Mouse (Mus musculus): Measurements from ENCODE around the gene C1qtnf5.

Gene C1qtnf5

DNA sequence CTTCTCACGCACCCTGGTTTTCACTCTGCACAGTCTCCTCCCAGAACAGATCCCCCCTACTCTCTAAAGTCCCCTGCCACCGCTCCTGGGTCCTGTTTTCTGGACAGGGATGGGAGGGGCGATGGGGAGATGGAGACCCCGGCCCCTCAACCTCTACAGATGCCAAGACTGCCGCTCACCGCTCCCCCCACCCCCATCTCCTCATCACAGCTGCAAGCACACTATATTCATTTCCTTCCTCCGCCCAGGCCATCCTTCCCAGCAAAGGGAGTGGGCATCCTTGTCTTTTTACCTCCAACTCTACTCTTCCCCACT is 24.2 kb downstream of the C1qtnf5 start:
- DNase-seq (ENCODE audit: low read depth, low spot score): no peak

DNA sequence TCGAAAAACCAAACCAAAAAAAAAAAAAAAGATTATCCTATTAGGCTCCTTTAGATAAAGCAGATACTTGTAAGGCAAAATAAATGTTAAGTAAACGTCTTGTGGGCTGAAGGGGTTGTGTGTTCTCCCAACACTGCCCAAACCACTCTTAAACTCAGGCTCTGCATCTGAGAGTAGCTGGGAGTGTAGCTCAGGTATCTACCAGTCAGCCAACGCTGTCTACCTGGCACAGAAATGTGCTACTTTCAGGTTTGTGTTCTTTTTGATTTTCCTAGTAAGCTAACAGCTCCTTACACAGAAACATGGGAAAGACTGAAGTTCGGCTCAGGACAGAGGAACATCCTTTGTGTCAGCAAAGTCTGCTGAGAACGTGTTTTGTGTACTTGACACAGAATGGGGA is 25.2 kb downstream of the C1qtnf5 start:
- DNase-seq (ENCODE audit: low read depth, low spot score): no peak

DNA sequence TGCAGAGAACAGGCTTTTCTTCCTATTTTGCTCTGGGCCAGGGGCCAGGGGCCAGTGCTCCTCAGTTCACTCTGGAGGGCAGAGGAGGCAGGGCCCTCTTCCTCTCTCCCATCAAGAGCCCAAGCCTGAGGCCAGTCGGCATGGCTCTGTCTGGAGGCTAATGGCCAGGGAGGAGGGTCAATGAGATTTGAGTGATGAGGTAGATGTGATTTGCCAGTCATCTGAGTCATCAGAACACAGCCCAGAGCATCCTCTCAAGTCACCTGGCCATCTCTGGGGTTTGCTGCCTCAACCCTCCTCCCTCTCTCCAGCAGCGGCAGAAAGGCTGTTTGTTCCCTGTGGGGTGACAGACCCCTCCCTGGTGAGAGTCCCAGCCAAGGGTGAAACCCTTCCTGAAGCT is 26.2 kb downstream of the C1qtnf5 start:
- no peak for DNase-seq (ENCODE audit: low read depth, low spot score)

DNA sequence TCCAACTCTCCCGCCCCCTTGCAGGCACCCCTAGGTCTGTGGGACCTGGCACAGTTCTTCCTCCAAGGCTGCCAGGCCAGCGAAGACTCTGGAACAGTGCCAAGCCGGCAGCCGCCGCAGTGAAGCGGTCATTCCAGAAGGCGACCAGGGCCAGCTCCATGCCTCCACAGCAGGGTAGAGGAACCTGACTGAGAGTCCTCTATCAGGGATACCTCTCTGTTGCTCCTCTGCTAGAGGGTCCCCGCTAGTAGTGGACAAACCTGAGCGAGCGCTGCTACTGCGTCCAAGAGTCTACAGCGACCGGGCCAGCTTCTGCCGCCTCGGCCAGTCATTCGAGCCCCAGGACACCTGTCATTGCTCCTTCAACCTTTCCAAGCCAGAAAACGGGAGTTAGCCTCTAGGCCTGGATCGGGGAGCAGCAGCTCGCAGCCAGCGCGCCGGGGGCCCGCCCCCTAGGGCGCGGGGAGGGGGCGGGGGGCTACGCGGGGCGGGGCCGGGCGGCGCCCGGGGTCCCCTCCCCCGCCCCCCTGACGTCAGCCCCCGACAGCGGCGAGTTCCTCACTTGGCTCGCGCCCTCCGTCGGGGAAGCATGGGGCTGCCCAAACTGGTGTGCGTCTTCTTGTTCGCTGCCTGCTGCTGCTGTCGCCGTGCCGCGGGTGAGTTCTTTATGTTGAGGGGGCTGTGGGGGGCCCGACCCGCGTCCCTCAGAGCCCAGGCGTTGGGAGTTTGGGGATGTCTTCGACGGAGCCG is 27.2 kb downstream of the C1qtnf5 start, which contains the start of gene Mcam:
TSS of gene Mcam (plus strand) at position 369 of the 750 bp plus-strand sequence.
- peak; percentile 50 for DNase-seq (ENCODE audit: low read depth, low spot score)

DNA sequence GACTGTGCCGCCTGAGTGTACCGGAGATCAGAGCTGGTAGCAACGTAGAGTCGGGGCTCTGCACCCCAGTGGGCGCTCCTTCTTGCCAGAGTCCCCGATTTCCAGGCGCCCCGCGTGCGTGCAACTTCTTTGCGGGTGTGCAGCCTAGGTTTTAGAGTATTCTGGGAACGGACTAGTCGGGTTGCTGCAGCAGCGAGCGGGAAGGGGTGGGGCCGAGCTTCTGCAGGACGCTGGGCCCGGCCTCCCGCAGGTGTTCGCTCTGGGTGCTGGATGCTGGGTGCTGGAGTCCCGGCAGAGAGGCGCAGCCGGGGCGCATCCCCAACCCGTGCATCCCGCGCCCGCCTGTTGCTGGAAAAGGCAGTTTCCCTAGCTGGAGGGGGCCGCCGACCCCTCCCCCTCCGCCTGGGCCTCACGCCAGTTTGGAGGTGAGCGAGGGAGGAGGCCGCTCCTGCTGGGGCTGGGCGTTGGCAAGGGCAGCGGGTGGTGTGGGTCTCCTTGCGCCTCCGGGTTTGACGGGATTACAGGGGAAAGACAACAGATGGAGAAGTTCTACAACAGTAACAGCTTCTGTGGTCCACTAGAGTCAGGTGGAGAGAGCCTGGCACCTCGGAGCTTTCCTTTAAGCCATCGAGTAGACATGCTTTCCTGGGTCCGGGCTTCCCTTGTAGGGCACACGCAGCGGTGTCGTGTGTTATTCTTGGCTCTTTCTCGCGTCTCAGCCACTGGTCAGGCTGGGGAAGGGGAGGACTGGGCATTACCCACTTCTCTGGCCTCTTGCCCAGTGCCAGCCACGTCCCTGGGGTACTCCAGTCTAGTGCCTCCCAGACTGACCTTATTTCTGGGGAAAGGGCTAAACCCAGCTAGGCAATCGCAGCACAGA is 28.0 kb downstream of the C1qtnf5 start:
- peak; percentile 38 for DNase-seq (ENCODE audit: low read depth, low spot score)

DNA sequence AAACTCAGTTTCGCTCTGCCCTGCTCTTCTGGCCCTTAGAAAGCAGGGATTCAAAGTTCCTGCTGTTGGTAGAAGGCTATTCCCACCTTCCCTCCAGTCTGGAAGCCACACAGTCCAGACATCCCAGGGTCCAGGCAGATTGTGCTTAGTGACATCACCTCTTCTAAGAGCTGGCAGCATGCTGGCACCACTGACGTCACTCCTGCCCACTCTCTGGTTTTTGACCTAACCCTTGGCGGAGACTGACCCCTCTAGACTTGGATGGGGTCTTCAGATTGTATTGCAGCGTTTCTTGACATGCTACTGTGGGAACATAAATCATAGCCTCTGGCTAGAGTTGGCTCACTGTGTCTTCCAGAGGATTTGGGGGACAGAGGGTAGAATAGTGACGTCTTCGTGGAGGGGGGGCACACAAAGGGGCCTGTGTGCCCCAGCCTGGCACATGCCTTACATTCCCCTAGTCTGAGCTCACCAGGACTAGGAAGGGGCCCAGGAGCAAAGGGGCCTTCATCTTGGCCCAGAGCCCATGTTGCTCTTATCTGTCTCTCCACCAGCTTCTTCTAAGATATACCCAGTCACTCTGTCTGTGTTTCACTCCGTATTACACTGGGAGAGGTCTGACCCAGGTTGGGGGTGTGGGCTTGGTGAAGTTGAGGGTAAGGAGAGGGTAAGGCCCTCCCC is 28.8 kb downstream of the C1qtnf5 start:
- DNase-seq (ENCODE audit: low read depth, low spot score): no peak

DNA sequence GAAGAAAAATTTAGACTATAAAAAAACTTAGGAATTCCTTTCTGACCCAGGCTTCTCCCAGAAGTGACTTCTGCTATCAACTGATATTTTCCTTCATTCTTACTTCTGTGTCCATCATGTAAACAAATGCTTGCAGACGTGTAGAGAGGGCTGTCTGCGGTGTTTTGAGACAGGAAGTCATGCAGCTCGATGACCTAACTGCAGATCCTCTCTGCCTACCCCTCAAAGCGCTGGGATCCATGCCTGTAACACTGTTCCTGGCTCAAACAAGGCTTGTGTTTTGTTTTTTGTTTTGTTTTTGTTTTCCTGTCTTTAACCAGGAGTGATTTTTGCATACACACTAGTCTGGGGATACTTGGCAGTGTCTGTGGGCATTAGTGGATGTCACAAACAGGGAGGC is 30.8 kb downstream of the C1qtnf5 start:
- no peak for DNase-seq (ENCODE audit: low read depth, low spot score)

DNA sequence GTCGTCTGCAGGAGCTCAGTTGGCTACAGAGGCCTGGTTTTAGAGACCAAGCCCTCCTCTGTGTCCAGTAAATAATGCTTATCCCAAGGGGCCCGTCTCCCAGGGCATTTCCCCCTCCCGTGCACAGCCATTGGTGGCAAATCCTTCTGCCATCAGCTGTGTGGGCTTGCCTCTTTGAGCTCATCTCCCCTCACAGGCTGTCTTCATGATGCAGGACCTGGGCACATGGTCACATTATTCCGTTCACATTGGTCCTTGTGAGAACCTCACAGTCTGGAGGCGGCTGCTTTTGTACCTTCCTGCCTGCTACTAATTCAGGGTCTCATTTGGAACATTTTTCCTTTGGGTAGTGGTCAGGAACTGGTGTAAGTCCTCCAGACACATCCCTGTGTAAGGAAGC is 34.9 kb downstream of the C1qtnf5 start:
- DNase-seq (ENCODE audit: low read depth, low spot score): no peak

DNA sequence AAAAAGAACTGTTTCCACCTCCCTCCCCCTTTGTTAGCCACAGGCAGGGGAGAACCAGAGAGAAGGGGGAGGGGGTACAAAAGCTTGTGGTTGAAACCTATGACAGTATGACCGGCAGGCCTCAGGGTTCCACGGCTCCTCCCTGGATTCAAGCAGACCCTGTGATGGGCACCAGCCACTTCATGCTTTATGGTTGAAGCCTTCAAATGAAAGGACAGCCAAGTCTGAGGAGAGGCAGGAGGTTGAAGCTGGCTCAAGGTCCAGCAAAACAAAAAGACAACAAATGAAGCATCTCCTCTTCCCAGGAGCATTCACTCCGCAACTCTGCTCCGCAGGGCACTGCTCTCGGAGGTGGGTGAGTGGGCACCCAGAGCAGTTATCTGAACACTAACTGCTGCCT is 36.4 kb downstream of the C1qtnf5 start:
- peak; percentile 38 for DNase-seq (ENCODE audit: low read depth, low spot score)

DNA sequence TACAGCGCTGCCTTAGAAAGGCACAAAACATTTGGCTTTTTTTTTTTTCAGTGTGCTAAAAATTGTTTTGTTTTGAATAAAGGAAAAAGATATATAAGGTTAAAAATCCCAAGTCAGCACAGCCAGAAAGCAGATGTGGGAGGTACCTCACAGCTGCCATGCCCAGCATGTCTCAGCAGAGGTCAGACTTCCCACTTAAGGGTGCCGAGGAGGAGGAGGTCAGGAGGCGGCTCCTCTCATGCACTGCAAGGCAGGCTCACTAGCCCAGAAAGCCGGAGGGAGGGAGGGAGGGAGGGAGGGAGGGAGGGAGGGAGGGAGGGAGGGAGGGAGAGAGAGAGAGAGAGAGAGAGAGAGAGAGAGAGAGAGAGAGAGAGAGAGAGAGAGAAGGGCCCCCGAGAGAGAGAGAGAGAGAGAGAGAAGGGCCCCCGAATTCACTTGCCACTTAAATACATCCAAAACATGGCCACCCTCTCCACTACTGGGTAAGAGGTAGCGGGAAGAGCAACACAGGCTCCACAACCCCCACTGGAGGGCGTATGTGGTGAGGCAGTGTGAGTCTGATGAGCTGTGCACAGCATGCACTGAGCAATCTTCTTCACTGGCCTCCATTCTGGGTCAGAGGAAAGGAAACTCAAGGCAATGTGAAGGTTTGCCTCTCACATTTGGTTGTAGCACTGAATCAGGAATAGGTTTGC is 37.1 kb downstream of the C1qtnf5 start:
- peak; percentile 79 for DNase-seq (ENCODE audit: low read depth, low spot score)

DNA sequence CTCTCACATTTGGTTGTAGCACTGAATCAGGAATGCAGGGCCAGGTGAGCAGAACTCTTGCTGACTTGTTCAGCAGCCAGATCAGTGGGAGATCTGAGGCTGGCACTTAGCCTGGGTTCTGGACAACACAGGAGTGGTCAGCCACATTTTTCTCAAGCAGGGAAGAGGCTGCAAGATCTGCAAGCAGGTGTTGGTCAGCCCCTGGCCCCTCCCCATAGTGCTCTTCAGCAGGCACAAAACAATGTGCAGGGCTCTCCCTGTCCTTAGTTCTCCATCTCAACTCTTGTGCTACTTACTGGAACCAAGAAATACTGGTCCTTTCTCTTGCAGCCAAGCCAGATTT is 37.6 kb downstream of the C1qtnf5 start:
- no peak for DNase-seq (ENCODE audit: low read depth, low spot score)

DNA sequence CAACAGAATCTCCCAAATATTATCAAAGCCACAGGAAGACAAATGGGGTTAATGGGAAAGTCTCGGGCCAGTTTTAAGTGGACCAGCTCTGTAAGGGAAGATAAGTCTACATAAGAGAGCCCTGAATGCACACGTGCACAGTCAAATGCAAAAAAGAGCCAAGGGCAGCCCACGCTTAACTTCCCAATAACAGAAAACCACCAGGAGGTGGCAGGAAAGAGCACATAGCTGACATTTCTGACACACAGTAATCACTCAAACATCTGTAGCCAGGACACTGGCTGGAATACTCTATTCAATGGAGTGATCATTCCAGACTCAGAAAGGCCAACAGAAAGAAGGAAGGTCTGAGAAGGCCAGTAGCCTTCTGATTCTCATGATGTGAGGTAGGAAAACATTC is 40.2 kb downstream of the C1qtnf5 start:
- DNase-seq (ENCODE audit: low read depth, low spot score): peak; percentile 70

Data from R1 (cell line).